Mouse (Mus musculus) midbrain, postnatal 0 days (tissue): ENCODE data around the gene Aip. TPM values are rescaled to one million over a fixed set of nuclear protein-coding genes. Genes with fewer than 3 reads are reported as not detected.
A peak's percentile ranks its signal among the peaks of the same experiment; 100 is the strongest.

Source experiments
- ATAC-seq: fragments of 200-750 bp; cut with Nextera tagmentation; 2 replicates; pipeline ENCODE4 v1.8.0; 2017; ENCODE audit warnings: moderate number of reproducible peaks, mild to moderate bottlenecking, moderate TSS enrichment, moderate library complexity; ENCODE audit not compliant: low FRiP score
- DNase-seq: peaks from one replicate; pipeline ENCODE4 v3.0.0-alpha.2; 2015; ENCODE audit warnings: low spot score
- H3K27ac ChIP-seq: fragments of 300-500 bp; sonication (generic); 2 replicates; pipeline ENCODE4 v1.5.1; 2014; ENCODE audit warnings: low read depth, mild to moderate bottlenecking, low read length, mixed read lengths
- H3K27me3 ChIP-seq: fragments of 300-500 bp; sonication (generic); 2 replicates; pipeline ENCODE4 v1.6.1; 2014; ENCODE audit warnings: low read length, control low read depth, mixed read lengths; ENCODE audit not compliant: insufficient read depth
- H3K36me3 ChIP-seq: fragments of 300-500 bp; sonication (generic); 2 replicates; pipeline ENCODE4 v1.6.1; 2014; ENCODE audit warnings: low read length, control low read depth, mixed read lengths; ENCODE audit not compliant: insufficient read depth
- H3K4me1 ChIP-seq: fragments of 300-500 bp; sonication (generic); 2 replicates; pipeline ENCODE4 v1.6.1; 2014; ENCODE audit warnings: mild to moderate bottlenecking, control low read depth, antibody characterized with exemption, low read length, mixed read lengths; ENCODE audit not compliant: insufficient read depth
- H3K4me2 ChIP-seq: fragments of 300-500 bp; sonication (generic); 2 replicates; pipeline ENCODE4 v1.6.1; 2014; ENCODE audit warnings: low read depth, mild to moderate bottlenecking, low read length, mixed read lengths; ENCODE audit not compliant: poor library complexity, severe bottlenecking
- H3K4me3 ChIP-seq: fragments of 300-500 bp; sonication (generic); 2 replicates; pipeline ENCODE4 v1.5.1; 2014; ENCODE audit warnings: low read depth, mild to moderate bottlenecking, low read length, moderate library complexity
- H3K9ac ChIP-seq: fragments of 300-500 bp; sonication (generic); replicated peaks from 2 replicates; pipeline ENCODE4 v1.6.1; 2014; ENCODE audit warnings: mild to moderate bottlenecking, low read length, moderate library complexity, mixed read lengths; ENCODE audit not compliant: poor library complexity, severe bottlenecking
- H3K9me3 ChIP-seq: fragments of 300-500 bp; sonication (generic); 2 replicates; pipeline ENCODE4 v1.6.1; 2016; ENCODE audit warnings: low read length, control low read depth
- CTCF ChIP-seq: IDR thresholded peaks from 2 replicates; pipeline ENCODE4 v1.5.1; 2016; ENCODE audit warnings: antibody characterized with exemption, mild to moderate bottlenecking
- WGBS: fragments of 180-500 bp; shearing (Covaris S2); extraction: QIAGEN DNeasy Blood & Tissue Kit; methylation state at CpG from one replicate; pipeline ENCODE4 v1.1.7; 2014; 5-methylcytosine and 5-hydroxymethylcytosine counted together
- polyA plus RNA-seq: library from polyadenylated mRNA; unstranded; fragments of >200 nt; fragmentation: Nextera tagmentation; extraction: Ambion mirVana; gene quantifications from 2 replicates; pipeline ENCODE4 v1.2.1, GENCODE M21; 2015
- total RNA-seq: library from RNA; depleted of rRNA; stranded (reverse); fragments of >200 nt; gene quantifications from 2 replicates; pipeline ENCODE4 v1.2.3, GENCODE M21; 2014

The Aip gene
- total and polyA plus RNA-seq, 2 experiments from 2014 or later = 49.9 to 87.7 TPM

- Histone ChIP-seq H3K4me3 (peak within 1 kb of the TSS; percentile 69), H3K27ac (peak within 1 kb of the TSS; percentile 71), H3K9ac (peak within 1 kb of the TSS; percentile 76), H3K27me3 (no peaks in the 10 kb centered on the region), H3K36me3 (peaks cover 32% of the 10 kb centered on the region), H3K4me1 (peaks cover 6% of the 10 kb centered on the region; the same call in 1 of the 2 replicates), H3K9me3 (no peaks in the 10 kb centered on the region), H3K4me2 (peak within 1 kb of the TSS; percentile 91)
- 6% methylated on average over 42 of the region's 42 CpGs for WGBS
- DNase-seq (peak; percentile 99), ATAC-seq (peak; percentile 86)
- no peak for TF ChIP-seq CTCF
Observed at GRCm38 (mm10) chr19:4162646-4163542, 37.2 kb upstream of the Aip start, which contains the start of gene Rps6kb2. TSS of gene Rps6kb2 (minus strand) at chr19:4163354.

GRCm38 (mm10) chr19:4159049-4159448 lies 33.4 kb upstream of the Aip start:
- Histone ChIP-seq H3K27me3 (no peaks in the 10 kb centered on the region), H3K9me3 (no peaks in the 10 kb centered on the region), H3K4me2 (no peak overlapping the region), H3K4me3 (no peak overlapping the region), H3K36me3 (peaks cover 53% of the 10 kb centered on the region), H3K9ac (no peak overlapping the region), H3K4me1 (peaks cover 6% of the 10 kb centered on the region; the same call in 1 of the 2 replicates), H3K27ac (no peak overlapping the region)
- 98% methylated on average over 8 of the region's 8 CpGs for WGBS
- ATAC-seq (no peak), DNase-seq (no peak)
- TF ChIP-seq CTCF = no peak

- H3K9ac ChIP-seq = no peak overlapping the region
- no peak overlapping the region for H3K27ac ChIP-seq
- no peak for ATAC-seq
- no peaks in the 10 kb centered on the region for H3K9me3 ChIP-seq
- no peak for TF ChIP-seq CTCF
- H3K27me3 ChIP-seq = no peaks in the 10 kb centered on the region
- H3K4me2 ChIP-seq = no peak overlapping the region
- no peak overlapping the region for H3K4me3 ChIP-seq
- peaks cover 65% of the 10 kb centered on the region for H3K36me3 ChIP-seq
- no peak for DNase-seq
- WGBS = 95% methylated on average over 12 of the region's 12 CpGs
- H3K4me1 ChIP-seq = no peaks in the 10 kb centered on the region
Observed at GRCm38 (mm10) chr19:4156771-4157170, 31.1 kb upstream of the Aip start.

GRCm38 (mm10) chr19:4156073-4156579 lies 30.5 kb upstream of the Aip start:
- no peak for TF ChIP-seq CTCF
- DNase-seq = no peak
- 0 out of 2 replicates have a peak overlapping the region, but pooled peaks have one; percentile 8 for H3K9ac ChIP-seq
- no peak overlapping the region for H3K4me3 ChIP-seq
- no peaks in the 10 kb centered on the region for H3K27me3 ChIP-seq
- 69% methylated on average over 20 of the region's 20 CpGs for WGBS
- H3K36me3 ChIP-seq = peaks cover 65% of the 10 kb centered on the region
- H3K4me2 ChIP-seq = no peak overlapping the region
- H3K9me3 ChIP-seq = no peaks in the 10 kb centered on the region
- no peak for ATAC-seq
- H3K27ac ChIP-seq = no peak overlapping the region
- H3K4me1 ChIP-seq = no peaks in the 10 kb centered on the region

- peaks cover 65% of the 10 kb centered on the region for H3K36me3 ChIP-seq
Observed at GRCm38 (mm10) chr19:4155223-4156072, 29.8 kb upstream of the Aip start.

More at GRCm38 (mm10) chr19:4155223-4156072, 29.8 kb upstream of the Aip start:
- no peak overlapping the region for H3K27ac ChIP-seq
- WGBS = 78% methylated on average over 6 of the region's 6 CpGs
- H3K4me3 ChIP-seq = no peak overlapping the region
- no peak overlapping the region for H3K4me2 ChIP-seq
- no peaks in the 10 kb centered on the region for H3K27me3 ChIP-seq
- no peak for ATAC-seq
- H3K9ac ChIP-seq = no peak overlapping the region
- no peaks in the 10 kb centered on the region for H3K4me1 ChIP-seq
- no peaks in the 10 kb centered on the region for H3K9me3 ChIP-seq
- DNase-seq = no peak
- no peak for TF ChIP-seq CTCF
